Mouse (Mus musculus) midbrain, embryonic 12.5 days (tissue): ENCODE data around the gene Atn1. TPM values are rescaled to one million over a fixed set of nuclear protein-coding genes. Genes with fewer than 3 reads are reported as not detected.
"Not testable (repeated sequence)": the region's sequence is repeated elsewhere in the genome, so short reads cannot be mapped to it uniquely, and the experiment has no call there.

Experiments
- ATAC-seq: fragments of 200-750 bp; cut with Nextera tagmentation; 2 replicates; pipeline ENCODE4 v1.8.0; 2017; ENCODE audit warnings: low read depth, moderate TSS enrichment, moderate library complexity; ENCODE audit not compliant: low FRiP score
- H3K27ac ChIP-seq: fragments of 300-500 bp; sonication (generic); replicated peaks from 2 replicates; pipeline ENCODE4 v1.5.1; 2016; ENCODE audit warnings: mild to moderate bottlenecking
- H3K27me3 ChIP-seq: fragments of 300-500 bp; sonication (generic); 2 replicates; pipeline ENCODE4 v1.6.1; 2016; ENCODE audit warnings: mild to moderate bottlenecking
- H3K36me3 ChIP-seq: fragments of 300-500 bp; sonication (generic); 2 replicates; pipeline ENCODE4 v1.6.1; 2016
- H3K4me1 ChIP-seq: fragments of 300-500 bp; sonication (generic); 2 replicates; pipeline ENCODE4 v1.6.1; 2016
- H3K4me2 ChIP-seq: fragments of 300-500 bp; sonication (generic); replicated peaks from 2 replicates; pipeline ENCODE4 v1.6.1; 2016; ENCODE audit warnings: mild to moderate bottlenecking, moderate library complexity
- H3K4me3 ChIP-seq: fragments of 300-500 bp; sonication (generic); 2 replicates; pipeline ENCODE4 v1.5.1; 2016; ENCODE audit warnings: mild to moderate bottlenecking
- H3K9ac ChIP-seq: fragments of 300-500 bp; sonication (generic); replicated peaks from 2 replicates; pipeline ENCODE4 v1.6.1; 2016; ENCODE audit warnings: mild to moderate bottlenecking, moderate library complexity
- H3K9me3 ChIP-seq: fragments of 300-500 bp; sonication (generic); 2 replicates; pipeline ENCODE4 v1.6.1; 2016; ENCODE audit warnings: mild to moderate bottlenecking
- WGBS: fragments of 180-500 bp; shearing (Covaris S2); methylation state at CpG from one replicate; pipeline ENCODE4 v1.1.7; 2016; 5-methylcytosine and 5-hydroxymethylcytosine counted together
- polyA plus RNA-seq: library from polyadenylated mRNA; unstranded; fragments of >200 nt; fragmentation: Nextera tagmentation; extraction: Ambion mirVana; gene quantifications from 2 replicates; pipeline ENCODE4 v1.2.1, GENCODE M21; 2016

Atn1 gene
- polyA plus RNA-seq, result 15.6 and 18.0 TPM in 2 replicates

DNA sequence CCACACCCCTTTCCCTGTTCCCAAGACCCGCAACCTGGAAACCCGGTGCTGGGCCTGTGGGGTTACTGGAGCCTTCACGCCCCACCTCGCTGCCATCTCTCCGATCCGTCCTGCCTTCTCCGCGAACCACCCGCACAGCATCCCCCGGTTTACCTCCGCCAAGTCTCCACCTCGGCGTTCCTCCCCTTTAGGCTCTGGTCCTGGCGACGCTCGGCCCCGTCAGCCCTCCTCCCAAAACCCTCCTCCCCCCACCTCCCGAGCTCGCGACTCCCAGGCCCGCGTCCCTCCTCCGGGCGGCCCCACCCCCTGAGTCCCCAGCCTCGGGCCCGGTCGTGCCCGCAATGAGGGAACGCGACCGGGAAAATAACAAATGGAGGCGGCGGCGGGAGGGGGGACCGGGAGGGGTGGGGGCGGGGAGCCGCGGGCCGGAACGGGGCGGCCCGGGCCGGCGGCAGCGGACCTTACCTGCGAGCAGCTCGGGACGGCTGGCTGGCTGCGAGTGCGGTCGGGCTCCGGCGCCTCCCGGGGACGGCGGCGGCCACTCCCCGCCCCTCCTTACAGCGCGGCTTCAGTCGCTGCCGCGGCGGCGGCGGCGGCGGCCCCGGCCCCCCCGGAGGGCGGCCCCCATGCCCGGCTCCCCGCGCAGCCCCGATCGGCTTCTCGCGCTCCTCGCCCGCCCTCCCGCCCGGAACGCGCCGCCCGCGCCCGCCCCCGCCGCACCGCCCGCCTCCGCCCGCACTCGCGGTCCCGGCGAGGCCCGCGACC lies at the start of gene Atn1, which contains the start of gene Gm45234:
TSS of gene Atn1 (minus strand) at position 694 of the 765 bp plus-strand sequence.
TSS of gene Gm45234 (minus strand) at position 191 of the 765 bp plus-strand sequence.
- under 1% methylated on average over 80 of the region's 100 CpGs for WGBS
- Histone ChIP-seq H3K9ac (peak within 1 kb of the TSS; percentile 97), H3K4me2 (peak within 1 kb of the TSS; percentile 64), H3K27ac (peak within 1 kb of the TSS; percentile 98), H3K9me3 (no peaks in the 10 kb centered on the region), H3K4me3 (peak within 1 kb of the TSS; percentile 91), H3K4me1 (peaks cover 49% of the 10 kb centered on the region), H3K36me3 (no peaks in the 10 kb centered on the region), H3K27me3 (no peaks in the 10 kb centered on the region)
- ATAC-seq, result peak; percentile 71

GRCm38 (mm10) chr6:124805341-124806321 lies 49.3 kb upstream of the Atn1 start:
- Histone ChIP-seq H3K9me3 (no peaks in the 10 kb centered on the region), H3K4me1 (peaks cover 36% of the 10 kb centered on the region), H3K9ac (peak overlapping the region; percentile 44; the same call in 1 of the 2 replicates), H3K4me2 (peak overlapping the region; percentile 71), H3K27ac (peak overlapping the region; percentile 75), H3K36me3 (peaks cover 5% of the 10 kb centered on the region; the same call in 1 of the 2 replicates), H3K4me3 (peak overlapping the region; percentile 39), H3K27me3 (0 out of 2 replicates have a peak, but pooled peaks cover 3% of the 10 kb centered on the region)
- peak; percentile 80 for ATAC-seq
- 2% methylated on average over 34 of the region's 34 CpGs for WGBS

DNA sequence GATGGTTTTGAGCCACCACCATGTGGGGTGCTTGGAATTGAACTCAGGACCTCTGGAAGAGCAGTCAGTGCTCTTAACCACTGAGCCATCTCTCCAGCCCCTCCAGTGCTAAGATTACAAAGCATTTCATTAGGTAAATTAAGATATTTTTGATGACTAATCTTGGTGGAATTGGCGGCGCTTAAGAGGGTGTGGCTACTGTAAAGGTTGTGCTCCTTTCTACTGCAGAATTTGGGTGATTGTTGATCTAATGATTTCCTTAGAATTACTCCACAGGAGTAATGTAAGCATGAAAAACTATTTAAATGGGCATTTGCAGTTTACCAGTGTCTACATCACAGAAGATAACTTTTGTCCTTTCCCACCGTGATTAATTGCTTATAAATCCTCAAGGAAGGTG lies 48.0 kb upstream of the Atn1 start:
- no peak overlapping the region for H3K9ac ChIP-seq

GRCm38 (mm10) chr6:124803691-124804090 lies 47.4 kb upstream of the Atn1 start:
- peaks cover 19% of the 10 kb centered on the region for H3K4me1 ChIP-seq
- WGBS, result 95% methylated on average over 4 of the region's 4 CpGs
- H3K4me3 ChIP-seq, H3K36me3 ChIP-seq, H3K9me3 ChIP-seq, H3K9ac ChIP-seq, H3K27ac ChIP-seq, H3K27me3 ChIP-seq, ATAC-seq, H3K4me2 ChIP-seq: not testable (repeated sequence)

More for the DNA sequence above, 48.0 kb upstream of the Atn1 start:
- 0 out of 2 replicates have a peak, but pooled peaks cover 3% of the 10 kb centered on the region for H3K27me3 ChIP-seq
- H3K4me2 ChIP-seq, result no peak overlapping the region
- 93% methylated on average over 3 of the region's 3 CpGs for WGBS
- H3K4me3 ChIP-seq, result no peak overlapping the region
- H3K9me3 ChIP-seq, result no peaks in the 10 kb centered on the region
- H3K4me1 ChIP-seq, result peaks cover 26% of the 10 kb centered on the region
- no peak overlapping the region for H3K27ac ChIP-seq
- no peak for ATAC-seq
- no peaks in the 10 kb centered on the region for H3K36me3 ChIP-seq

GRCm38 (mm10) chr6:124803061-124803460 lies 46.7 kb upstream of the Atn1 start:
- 83% methylated on average over 3 of the region's 3 CpGs for WGBS
- Histone ChIP-seq H3K27ac (no peak overlapping the region), H3K4me3 (no peak overlapping the region), H3K27me3 (0 out of 2 replicates have a peak, but pooled peaks cover 3% of the 10 kb centered on the region), H3K4me1 (peaks cover 13% of the 10 kb centered on the region), H3K36me3 (no peaks in the 10 kb centered on the region), H3K9me3 (no peaks in the 10 kb centered on the region), H3K9ac (no peak overlapping the region), H3K4me2 (no peak overlapping the region)
- ATAC-seq, result no peak

DNA sequence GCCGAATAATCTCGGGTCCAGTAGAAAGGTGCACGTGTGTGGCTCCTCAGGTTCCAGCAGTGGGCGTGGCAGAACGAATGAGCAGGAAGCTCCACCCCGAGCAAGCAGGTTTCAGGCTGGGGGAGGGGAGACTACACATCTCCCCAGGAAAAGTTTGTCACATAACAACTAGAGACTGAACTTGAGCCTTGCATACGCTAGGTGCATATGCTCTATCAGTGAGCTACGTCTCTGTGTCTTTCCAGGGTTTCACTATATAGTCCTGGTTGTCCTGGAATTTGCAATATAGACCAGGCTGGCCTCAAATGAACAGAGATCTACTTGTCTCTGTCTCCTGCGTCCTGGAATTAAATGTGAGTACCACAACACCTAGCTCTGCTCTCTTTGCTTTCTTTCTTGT lies 46.1 kb upstream of the Atn1 start:
- WGBS, result 21% methylated on average over 5 of the region's 9 CpGs
- not testable (repeated sequence) for H3K4me2 ChIP-seq, H3K9ac ChIP-seq, H3K4me3 ChIP-seq, H3K9me3 ChIP-seq, H3K27ac ChIP-seq, H3K36me3 ChIP-seq, H3K27me3 ChIP-seq, ATAC-seq
- H3K4me1 ChIP-seq, result peaks cover 12% of the 10 kb centered on the region

GRCm38 (mm10) chr6:124796200-124796599 lies 39.9 kb upstream of the Atn1 start:
- Histone ChIP-seq H3K36me3 (no peaks in the 10 kb centered on the region), H3K9ac (no peak overlapping the region), H3K4me3 (no peak overlapping the region), H3K27me3 (no peaks in the 10 kb centered on the region), H3K4me2 (no peak overlapping the region), H3K4me1 (no peaks in the 10 kb centered on the region), H3K27ac (no peak overlapping the region), H3K9me3 (no peaks in the 10 kb centered on the region)
- 83% methylated on average over 2 of the region's 2 CpGs for WGBS
- ATAC-seq, result no peak

DNA sequence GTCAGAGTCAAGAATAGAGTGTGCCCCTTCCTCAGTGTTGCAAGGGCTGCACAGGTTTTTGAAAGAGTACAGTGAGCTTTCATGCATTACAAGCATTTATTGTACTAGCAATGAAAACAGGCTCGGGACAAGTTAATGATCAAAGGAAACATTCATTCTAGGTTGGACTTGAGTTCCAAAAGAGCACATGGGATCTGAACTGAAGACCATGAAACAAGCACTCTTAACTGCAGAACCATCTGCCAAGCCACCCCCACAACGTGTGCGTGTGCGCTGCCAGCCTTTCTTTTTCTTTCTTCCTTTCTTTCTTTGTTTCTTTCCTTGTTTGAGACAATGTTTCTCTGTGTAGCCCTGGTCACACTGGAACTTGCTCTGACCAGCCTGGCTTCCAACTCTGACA lies 39.5 kb upstream of the Atn1 start:
- H3K4me2 ChIP-seq, result no peak overlapping the region
- no peak overlapping the region for H3K9ac ChIP-seq
- no peaks in the 10 kb centered on the region for H3K9me3 ChIP-seq
- ATAC-seq, result no peak
- 76% methylated on average over 4 of the region's 4 CpGs for WGBS
- H3K27ac ChIP-seq, result no peak overlapping the region
- H3K4me3 ChIP-seq, result no peak overlapping the region
- no peaks in the 10 kb centered on the region for H3K4me1 ChIP-seq
- no peaks in the 10 kb centered on the region for H3K27me3 ChIP-seq
- H3K36me3 ChIP-seq, result no peaks in the 10 kb centered on the region

- no peak overlapping the region for H3K27ac ChIP-seq
- no peak overlapping the region for H3K4me2 ChIP-seq
- H3K4me1 ChIP-seq, result no peaks in the 10 kb centered on the region
- no peak for ATAC-seq
- H3K27me3 ChIP-seq, result no peaks in the 10 kb centered on the region
- no peak overlapping the region for H3K4me3 ChIP-seq
- no peaks in the 10 kb centered on the region for H3K9me3 ChIP-seq
- no peak overlapping the region for H3K9ac ChIP-seq
- whole genome bisulfite sequencing, result 86% methylated on average over 3 of the region's 3 CpGs
- no peaks in the 10 kb centered on the region for H3K36me3 ChIP-seq
These were observed 35.6 kb upstream of the Atn1 start for GRCm38 (mm10) chr6:124791911-124792310.

- 75% methylated on average over 4 of the region's 4 CpGs for WGBS
- no peak overlapping the region for H3K4me3 ChIP-seq
- no peaks in the 10 kb centered on the region for H3K4me1 ChIP-seq
- no peaks in the 10 kb centered on the region for H3K27me3 ChIP-seq
- H3K4me2 ChIP-seq, result no peak overlapping the region
- no peak for ATAC-seq
- no peaks in the 10 kb centered on the region for H3K9me3 ChIP-seq
- no peak overlapping the region for H3K27ac ChIP-seq
- H3K9ac ChIP-seq, result no peak overlapping the region
- no peaks in the 10 kb centered on the region for H3K36me3 ChIP-seq
These were observed 33.8 kb upstream of the Atn1 start for GRCm38 (mm10) chr6:124790121-124790520.

GRCm38 (mm10) chr6:124789519-124789918 lies 33.2 kb upstream of the Atn1 start:
- no peak overlapping the region for H3K4me3 ChIP-seq
- no peak overlapping the region for H3K27ac ChIP-seq
- H3K27me3 ChIP-seq, result no peaks in the 10 kb centered on the region
- WGBS, result 79% methylated on average over 4 of the region's 4 CpGs
- ATAC-seq, result no peak
- H3K36me3 ChIP-seq, result no peaks in the 10 kb centered on the region
- no peaks in the 10 kb centered on the region for H3K9me3 ChIP-seq
- H3K9ac ChIP-seq, result no peak overlapping the region
- H3K4me1 ChIP-seq, result no peaks in the 10 kb centered on the region
- no peak overlapping the region for H3K4me2 ChIP-seq

GRCm38 (mm10) chr6:124787722-124788121 lies 31.4 kb upstream of the Atn1 start:
- no peaks in the 10 kb centered on the region for H3K27me3 ChIP-seq
- 81% methylated on average over 10 of the region's 10 CpGs for WGBS
- no peak overlapping the region for H3K4me2 ChIP-seq
- H3K4me3 ChIP-seq, result no peak overlapping the region
- no peak for ATAC-seq
- no peak overlapping the region for H3K9ac ChIP-seq
- H3K27ac ChIP-seq, result no peak overlapping the region
- no peaks in the 10 kb centered on the region for H3K4me1 ChIP-seq
- H3K9me3 ChIP-seq, result no peaks in the 10 kb centered on the region
- no peaks in the 10 kb centered on the region for H3K36me3 ChIP-seq
